Mouse (Mus musculus) megakaryocyte, embryonic 14.5 days (primary cell): ENCODE measurements at regions not wholly inside any gene's neighbourhood (a gene's known extent, or its start where the extent isn't known, plus 50 kb on each side); places are given as distances from the start of the nearest gene placed in this dataset.

Experiments
- FLI1 ChIP-seq: IDR thresholded peaks from 2 replicates; pipeline ENCODE4 v1.6.1; 2012; ENCODE audit warnings: low read length, inconsistent platforms, mixed read lengths
- GATA1 ChIP-seq: IDR thresholded peaks from 3 replicates; pipeline ENCODE4 v1.6.1; 2012; ENCODE audit warnings: mixed read lengths, low read length, inconsistent platforms, borderline replicate concordance

GRCm38 (mm10) chr8:127994898-127995297, 363.5 kb upstream of the Nrp1 start:
- TF ChIP-seq GATA1: no peak
- TF ChIP-seq FLI1: no peak
